In genomic region chr16:48675607-48676006, GRCm38 (mm10) we compare ENCODE assay signal across 8 mouse cellular contexts.
DNase-seq lines count a peak whose midpoint lies in the region; ATAC-seq and TF ChIP-seq lines count a peak whose summit lies in the region.

No protein-coding gene starts in this region.

- peak overlapping the region; percentile 24; the same call in 1 of the 2 replicates for H3K4me2 ChIP-seq in CH12.LX (ENCODE audit: insufficient read depth, low read depth, poor library complexity, severe bottlenecking)

- no peak overlapping the region for H3K4me3 ChIP-seq in CH12.LX (replicated peaks in 1 of 3; ENCODE audit: low read depth in 2 of 3, low read length in 2 of 3, poor library complexity in 1 of 3)
- no peak overlapping the region for H3K4me3 ChIP-seq in forebrain, embryonic 10.5 days
- H3K4me3 ChIP-seq in layer of hippocampus, adult 2 months = no peak overlapping the region

- H3K79me2 ChIP-seq in CH12.LX (replicated peaks; ENCODE audit: control insufficient read depth, extremely low read depth, insufficient read depth, poor library complexity, severe bottlenecking) = no peaks in the 10 kb centered on the region

- dilution Hi-C loops in CH12.LX (cut with MboI; ENCODE audit: extremely low pct_ligation_motif_present, extremely low pct_unique_long_range_greater_than_20kb, low sequenced_read_pairs) = no loop called here

- peak in 1 of 2 experiments; percentile 84; a peak in 3 of 4 replicates for TF ChIP-seq CTCF in CH12.LX (conservative IDR thresholded peaks at IDR 0.05 in 1 of 2, IDR thresholded peaks at IDR 0.05 in 1 of 2; ENCODE audit: low read depth in 2 of 2, low read length in 2 of 2)
- TF ChIP-seq CTCF in brain, embryonic 14.5 days (IDR thresholded peaks at IDR 0.05; ENCODE audit: borderline replicate concordance, extremely low read depth, insufficient read depth, insufficient read length) = peak; percentile 89
- peak; percentile 77 for TF ChIP-seq CTCF in layer of hippocampus, adult 2 months (conservative IDR thresholded peaks at IDR 0.05)

- H3K27ac ChIP-seq in CH12.LX (ENCODE audit: insufficient read depth, low read depth) = no peak overlapping the region
- H3K27ac ChIP-seq in forebrain, embryonic 10.5 days = no peak overlapping the region
- no peak overlapping the region for H3K27ac ChIP-seq in layer of hippocampus, adult 2 months

- H3K36me3 ChIP-seq in CH12.LX (replicated peaks in 1 of 2; ENCODE audit: control insufficient read depth in 1 of 2, insufficient read depth in 1 of 2, low read length in 1 of 2) = no peaks in the 10 kb centered on the region
- no peaks in the 10 kb centered on the region for H3K36me3 ChIP-seq in forebrain, embryonic 10.5 days (replicated peaks)

- no peaks in the 10 kb centered on the region for H3K27me3 ChIP-seq in CH12.LX (replicated peaks)
- H3K27me3 ChIP-seq in forebrain, embryonic 10.5 days (ENCODE audit: poor library complexity, severe bottlenecking) = no peaks in the 10 kb centered on the region

- no peak for TF ChIP-seq POLR2A in CH12.LX (IDR thresholded peaks at IDR 0.05; ENCODE audit: low read depth, low read length)
- no peak for TF ChIP-seq POLR2A in brain, embryonic 14.5 days (IDR thresholded peaks at IDR 0.05; ENCODE audit: borderline replicate concordance, extremely low read depth, insufficient read depth, insufficient read length, poor library complexity, severe bottlenecking)

- peaks cover 47% of the 10 kb centered on the region for H3K9me3 ChIP-seq in CH12.LX (replicated peaks; ENCODE audit: low read length)
- no peaks in the 10 kb centered on the region for H3K9me3 ChIP-seq in forebrain, embryonic 10.5 days

- ATAC-seq in hematopoietic stem cell, adult 5-6 weeks (replicated peaks in 1 of 2; ENCODE audit: insufficient read depth in 1 of 2, low FRiP score in 2 of 2, low TSS enrichment in 1 of 2, low read depth in 1 of 2, poor library complexity in 2 of 2, severe bottlenecking in 2 of 2) = peak; percentile 80 to 82

- peaks cover 0 to 7% of the 10 kb centered on the region in 2 experiments; a peak in 2 of 4 replicates for H3K4me1 ChIP-seq in CH12.LX (ENCODE audit: control insufficient read depth in 1 of 2, insufficient read depth in 2 of 2)
- no peaks in the 10 kb centered on the region for H3K4me1 ChIP-seq in forebrain, embryonic 10.5 days

- TF ChIP-seq EP300 in CH12.LX (IDR thresholded peaks at IDR 0.05; ENCODE audit: low read length) = no peak

- 23% methylated on average over 10 of the region's 10 CpGs for WGBS in forebrain, embryonic 10.5 days

- TF ChIP-seq RAD21 in CH12.LX (IDR thresholded peaks at IDR 0.05; ENCODE audit: low read depth, low read length) = peak; percentile 83

- peak; percentile 65 for DNase-seq in CH12.LX (ENCODE audit: extremely low read depth)
- DNase-seq in brain, embryonic 14.5 days (ENCODE audit: low read depth) = peak; percentile 94
- DNase-seq in forebrain, embryonic 10.5 days (ENCODE audit: extremely low spot score, low spot score) = peak; percentile 53
- DNase-seq in layer of hippocampus, adult 2 months (ENCODE audit: low spot score in 2 of 2) = peak; percentile 64 to 65
- peak; percentile 84 for DNase-seq in lung, postnatal 10 days
- DNase-seq in ovary, postnatal 36 days (ENCODE audit: low spot score) = peak; percentile 75
- peak; percentile 71 to 88 for DNase-seq in thymus, postnatal 10 days (ENCODE audit: low spot score in 2 of 2)

- no peak overlapping the region for H3K9ac ChIP-seq in CH12.LX (ENCODE audit: insufficient read depth, low read depth)

- in situ Hi-C loops in CH12.LX (cut with MboI; ENCODE audit: low pct_ligation_motif_present, low pct_unique_long_range_greater_than_20kb, low sequenced_read_pairs) = no loop called here

TF ChIP-seq in CH12.LX, 34 proteins besides CTCF, POLR2A, EP300 and RAD21:
- TF ChIP-seq MAFK (IDR thresholded peaks at IDR 0.05; ENCODE audit: insufficient replicate concordance, low read length) (0 out of 2 replicates have a peak, but pooled peaks have one; percentile 24), ZMIZ1 (IDR thresholded peaks at IDR 0.05; ENCODE audit: low read depth, low read length) (no peak), GABPA (IDR thresholded peaks at IDR 0.05; ENCODE audit: insufficient replicate concordance, low read depth, low read length) (no peak), UBTF (IDR thresholded peaks at IDR 0.05; ENCODE audit: low read depth, low read length) (no peak), ZKSCAN1 (IDR thresholded peaks at IDR 0.05; ENCODE audit: borderline replicate concordance, low read depth, low read length) (no peak), CHD1 (IDR thresholded peaks at IDR 0.05; ENCODE audit: low read depth, low read length) (no peak), POLR2AphosphoS2 (IDR thresholded peaks at IDR 0.05; ENCODE audit: low read depth, low read length) (no peak), ZNF384 (IDR thresholded peaks at IDR 0.05; ENCODE audit: low read depth, low read length) (no peak), CHD2 (IDR thresholded peaks at IDR 0.05; ENCODE audit: low read length) (no peak), USF2 (conservative IDR thresholded peaks at IDR 0.05; ENCODE audit: low read depth, low read length) (no peak), IRF4 (IDR thresholded peaks at IDR 0.05; ENCODE audit: low read depth, low read length) (peak; percentile 53; the same call in 1 of the 2 replicates), USF1 (IDR thresholded peaks at IDR 0.05; ENCODE audit: low read depth, low read length) (no peak), KAT2A (IDR thresholded peaks at IDR 0.05; ENCODE audit: insufficient replicate concordance, low read length) (0 out of 2 replicates have a peak, but pooled peaks have one; percentile 29), MXI1 (IDR thresholded peaks at IDR 0.05; ENCODE audit: low read depth, low read length) (peak; percentile 49; the same call in 1 of the 2 replicates), MYC (IDR thresholded peaks at IDR 0.05; ENCODE audit: low read depth, low read length) (no peak), NRF1 (IDR thresholded peaks at IDR 0.05; ENCODE audit: low read depth, low read length) (no peak), RCOR1 (conservative IDR thresholded peaks at IDR 0.05; ENCODE audit: low read depth, low read length) (no peak; the same call in 1 of the 2 replicates), SIN3A (IDR thresholded peaks at IDR 0.05; ENCODE audit: low read length) (no peak), HCFC1 (IDR thresholded peaks at IDR 0.05; ENCODE audit: low read depth, low read length) (peak; percentile 30; the same call in 1 of the 2 replicates), MAZ (IDR thresholded peaks at IDR 0.05; ENCODE audit: low read depth, low read length) (no peak), SMC3 (IDR thresholded peaks at IDR 0.05; ENCODE audit: low read depth, low read length) (peak; percentile 66), MEF2A (IDR thresholded peaks at IDR 0.05; ENCODE audit: borderline replicate concordance, low read depth, low read length) (no peak), TBP (conservative IDR thresholded peaks at IDR 0.05; ENCODE audit: low read depth, low read length) (no peak), E2F4 (IDR thresholded peaks at IDR 0.05; ENCODE audit: insufficient replicate concordance, low read depth, low read length) (no peak), PAX5 (IDR thresholded peaks at IDR 0.05; ENCODE audit: low read length) (no peak), JUND (conservative IDR thresholded peaks at IDR 0.05; ENCODE audit: low read depth, low read length) (0 out of 2 replicates have a peak, but pooled peaks have one; percentile 23), MAX (IDR thresholded peaks at IDR 0.05; ENCODE audit: low read length) (no peak), NELFE (IDR thresholded peaks at IDR 0.05; ENCODE audit: low read depth, low read length) (no peak), ZC3H11A (IDR thresholded peaks at IDR 0.05; ENCODE audit: low read depth, low read length) (no peak), TCF12 (IDR thresholded peaks at IDR 0.05; ENCODE audit: low read depth, low read length) (0 out of 2 replicates have a peak, but pooled peaks have one; percentile 50), ELF1 (IDR thresholded peaks at IDR 0.05; ENCODE audit: low read depth, low read length) (peak; percentile 85), JUN (IDR thresholded peaks at IDR 0.05; ENCODE audit: insufficient read depth, low read depth, low read length) (no peak), BHLHE40 (IDR thresholded peaks at IDR 0.05; ENCODE audit: low read depth, low read length) (no peak), ETS1 (conservative IDR thresholded peaks at IDR 0.05; ENCODE audit: low read depth, low read length) (no peak)
